Mouse (Mus musculus): ENCODE data around the gene Rfx4. TPM values are rescaled to one million over a fixed set of nuclear protein-coding genes. Genes with fewer than 3 reads are reported as not detected.
A peak's percentile ranks its signal among the peaks of the same experiment; 100 is the strongest.

Rfx4 gene
- polyA plus RNA-seq, 1 experiment from 2014 or later: 0.19 TPM

GRCm38 (mm10) chr10:84815676-84816436 is 60.0 kb downstream of the Rfx4 start:
- Histone ChIP-seq H3K9me3 (ENCODE audit: control insufficient read depth, low read length) (no peaks in the 10 kb centered on the region), H3K4me3 (ENCODE audit: low read length) (no peak overlapping the region), H3K27me3 (ENCODE audit: control insufficient read depth, insufficient read depth, low read length) (no peaks in the 10 kb centered on the region), H3K4me2 (replicated peaks; ENCODE audit: low read depth, low read length) (no peak overlapping the region), H3K36me3 (ENCODE audit: control insufficient read depth, insufficient read depth, low read length) (no peaks in the 10 kb centered on the region), H3K9ac (ENCODE audit: low read depth, low read length) (no peak overlapping the region), H3K4me1 (ENCODE audit: control insufficient read depth, insufficient read depth, low read length) (no peaks in the 10 kb centered on the region), H3K27ac (ENCODE audit: low read depth, low read length) (no peak overlapping the region)
- WGBS: 84% methylated on average over 4 of the region's 4 CpGs
- ATAC-seq (ENCODE audit: low FRiP score, low TSS enrichment): no peak

- no peak for ATAC-seq (ENCODE audit: low FRiP score, low TSS enrichment)
- H3K9ac ChIP-seq (ENCODE audit: low read depth, low read length): no peak overlapping the region
- no peaks in the 10 kb centered on the region for H3K4me1 ChIP-seq (ENCODE audit: control insufficient read depth, insufficient read depth, low read length)
- no peaks in the 10 kb centered on the region for H3K9me3 ChIP-seq (ENCODE audit: control insufficient read depth, low read length)
- H3K27me3 ChIP-seq (ENCODE audit: control insufficient read depth, insufficient read depth, low read length): no peaks in the 10 kb centered on the region
- H3K4me2 ChIP-seq (replicated peaks; ENCODE audit: low read depth, low read length): no peak overlapping the region
- H3K27ac ChIP-seq (ENCODE audit: low read depth, low read length): no peak overlapping the region
- H3K4me3 ChIP-seq (ENCODE audit: low read length): no peak overlapping the region
- 85% methylated on average over 7 of the region's 7 CpGs for WGBS
- H3K36me3 ChIP-seq (ENCODE audit: control insufficient read depth, insufficient read depth, low read length): no peaks in the 10 kb centered on the region
These were observed 61.4 kb downstream of the Rfx4 start for GRCm38 (mm10) chr10:84817086-84817869.

GRCm38 (mm10) chr10:84819669-84820068 is 63.8 kb downstream of the Rfx4 start:
- 28% methylated on average over 6 of the region's 6 CpGs for WGBS
- Histone ChIP-seq H3K36me3 (ENCODE audit: control insufficient read depth, insufficient read depth, low read length) (no peaks in the 10 kb centered on the region), H3K4me1 (ENCODE audit: control insufficient read depth, insufficient read depth, low read length) (no peaks in the 10 kb centered on the region), H3K4me3 (ENCODE audit: low read length) (no peak overlapping the region), H3K27ac (ENCODE audit: low read depth, low read length) (no peak overlapping the region), H3K27me3 (ENCODE audit: control insufficient read depth, insufficient read depth, low read length) (no peaks in the 10 kb centered on the region), H3K9me3 (ENCODE audit: control insufficient read depth, low read length) (no peaks in the 10 kb centered on the region), H3K4me2 (replicated peaks; ENCODE audit: low read depth, low read length) (no peak overlapping the region), H3K9ac (ENCODE audit: low read depth, low read length) (no peak overlapping the region)
- ATAC-seq (ENCODE audit: low FRiP score, low TSS enrichment): no peak

- no peaks in the 10 kb centered on the region for H3K36me3 ChIP-seq (ENCODE audit: control insufficient read depth, insufficient read depth, low read length)
These were observed 64.4 kb downstream of the Rfx4 start for GRCm38 (mm10) chr10:84820230-84820629.

GRCm38 (mm10) chr10:84822741-84823151 is 66.9 kb downstream of the Rfx4 start:
- H3K9ac ChIP-seq (ENCODE audit: low read depth, low read length): no peak overlapping the region
- H3K4me1 ChIP-seq (ENCODE audit: control insufficient read depth, insufficient read depth, low read length): peaks cover 6% of the 10 kb centered on the region; the same call in 1 of the 2 replicates
- ATAC-seq (ENCODE audit: low FRiP score, low TSS enrichment): no peak
- no peaks in the 10 kb centered on the region for H3K27me3 ChIP-seq (ENCODE audit: control insufficient read depth, insufficient read depth, low read length)
- no peak overlapping the region for H3K4me3 ChIP-seq (ENCODE audit: low read length)
- no peaks in the 10 kb centered on the region for H3K9me3 ChIP-seq (ENCODE audit: control insufficient read depth, low read length)
- 34% methylated on average over 9 of the region's 9 CpGs for WGBS
- no peak overlapping the region for H3K27ac ChIP-seq (ENCODE audit: low read depth, low read length)
- H3K4me2 ChIP-seq (replicated peaks; ENCODE audit: low read depth, low read length): no peak overlapping the region
- no peaks in the 10 kb centered on the region for H3K36me3 ChIP-seq (ENCODE audit: control insufficient read depth, insufficient read depth, low read length)

More at GRCm38 (mm10) chr10:84820230-84820629, 64.4 kb downstream of the Rfx4 start:
- Histone ChIP-seq H3K4me3 (ENCODE audit: low read length) (no peak overlapping the region), H3K9me3 (ENCODE audit: control insufficient read depth, low read length) (no peaks in the 10 kb centered on the region), H3K27me3 (ENCODE audit: control insufficient read depth, insufficient read depth, low read length) (no peaks in the 10 kb centered on the region), H3K4me2 (replicated peaks; ENCODE audit: low read depth, low read length) (no peak overlapping the region), H3K27ac (ENCODE audit: low read depth, low read length) (no peak overlapping the region), H3K4me1 (ENCODE audit: control insufficient read depth, insufficient read depth, low read length) (no peaks in the 10 kb centered on the region), H3K9ac (ENCODE audit: low read depth, low read length) (no peak overlapping the region)
- ATAC-seq (ENCODE audit: low FRiP score, low TSS enrichment): no peak
- WGBS: 55% methylated on average over 3 of the region's 3 CpGs

GRCm38 (mm10) chr10:84823621-84824020 is 67.8 kb downstream of the Rfx4 start:
- Histone ChIP-seq H3K4me1 (ENCODE audit: control insufficient read depth, insufficient read depth, low read length) (peaks cover 6% of the 10 kb centered on the region; the same call in 1 of the 2 replicates), H3K27me3 (ENCODE audit: control insufficient read depth, insufficient read depth, low read length) (no peaks in the 10 kb centered on the region), H3K4me2 (replicated peaks; ENCODE audit: low read depth, low read length) (no peak overlapping the region), H3K27ac (ENCODE audit: low read depth, low read length) (0 out of 2 replicates have a peak overlapping the region, but pooled peaks have one; percentile 6), H3K36me3 (ENCODE audit: control insufficient read depth, insufficient read depth, low read length) (no peaks in the 10 kb centered on the region), H3K4me3 (ENCODE audit: low read length) (no peak overlapping the region), H3K9ac (ENCODE audit: low read depth, low read length) (no peak overlapping the region), H3K9me3 (ENCODE audit: control insufficient read depth, low read length) (no peaks in the 10 kb centered on the region)
- ATAC-seq (ENCODE audit: low FRiP score, low TSS enrichment): no peak
- 50% methylated on average over 4 of the region's 4 CpGs for WGBS

- 81% methylated on average over 8 of the region's 8 CpGs for WGBS
- H3K4me1 ChIP-seq (ENCODE audit: control insufficient read depth, insufficient read depth, low read length): peaks cover 10% of the 10 kb centered on the region; the same call in 1 of the 2 replicates
- no peaks in the 10 kb centered on the region for H3K9me3 ChIP-seq (ENCODE audit: control insufficient read depth, low read length)
- H3K36me3 ChIP-seq (ENCODE audit: control insufficient read depth, insufficient read depth, low read length): no peaks in the 10 kb centered on the region
- no peak for ATAC-seq (ENCODE audit: low FRiP score, low TSS enrichment)
- no peak overlapping the region for H3K4me2 ChIP-seq (replicated peaks; ENCODE audit: low read depth, low read length)
- H3K9ac ChIP-seq (ENCODE audit: low read depth, low read length): no peak overlapping the region
- no peak overlapping the region for H3K27ac ChIP-seq (ENCODE audit: low read depth, low read length)
- no peaks in the 10 kb centered on the region for H3K27me3 ChIP-seq (ENCODE audit: control insufficient read depth, insufficient read depth, low read length)
- H3K4me3 ChIP-seq (ENCODE audit: low read length): no peak overlapping the region
These were observed 73.1 kb downstream of the Rfx4 start for GRCm38 (mm10) chr10:84829009-84829408.

GRCm38 (mm10) chr10:84835596-84835995 is 79.7 kb downstream of the Rfx4 start:
- H3K27me3 ChIP-seq (ENCODE audit: control insufficient read depth, insufficient read depth, low read length): no peaks in the 10 kb centered on the region
- ATAC-seq (ENCODE audit: low FRiP score, low TSS enrichment): no peak
- H3K36me3 ChIP-seq (ENCODE audit: control insufficient read depth, insufficient read depth, low read length): no peaks in the 10 kb centered on the region
- no peak overlapping the region for H3K27ac ChIP-seq (ENCODE audit: low read depth, low read length)
- no peak overlapping the region for H3K4me2 ChIP-seq (replicated peaks; ENCODE audit: low read depth, low read length)
- 64% methylated on average over 6 of the region's 6 CpGs for WGBS
- no peak overlapping the region for H3K9ac ChIP-seq (ENCODE audit: low read depth, low read length)
- H3K4me3 ChIP-seq (ENCODE audit: low read length): no peak overlapping the region
- H3K4me1 ChIP-seq (ENCODE audit: control insufficient read depth, insufficient read depth, low read length): no peaks in the 10 kb centered on the region
- H3K9me3 ChIP-seq (ENCODE audit: control insufficient read depth, low read length): no peaks in the 10 kb centered on the region

GRCm38 (mm10) chr10:84836104-84836503 is 80.2 kb downstream of the Rfx4 start:
- ATAC-seq (ENCODE audit: low FRiP score, low TSS enrichment): peak; percentile 71
- Histone ChIP-seq H3K4me2 (replicated peaks; ENCODE audit: low read depth, low read length) (no peak overlapping the region), H3K4me1 (ENCODE audit: control insufficient read depth, insufficient read depth, low read length) (no peaks in the 10 kb centered on the region), H3K36me3 (ENCODE audit: control insufficient read depth, insufficient read depth, low read length) (no peaks in the 10 kb centered on the region), H3K9me3 (ENCODE audit: control insufficient read depth, low read length) (no peaks in the 10 kb centered on the region), H3K9ac (ENCODE audit: low read depth, low read length) (no peak overlapping the region), H3K27me3 (ENCODE audit: control insufficient read depth, insufficient read depth, low read length) (no peaks in the 10 kb centered on the region), H3K4me3 (ENCODE audit: low read length) (no peak overlapping the region), H3K27ac (ENCODE audit: low read depth, low read length) (no peak overlapping the region)
- whole genome bisulfite sequencing: 28% methylated on average over 4 of the region's 4 CpGs

Measured in kidney, embryonic 14.5 days (tissue).